Mouse (Mus musculus) intestine, embryonic 15.5 days (tissue): Measurements from ENCODE around the gene Tstd1. TPM values are rescaled to one million over a fixed set of nuclear protein-coding genes. Genes with fewer than 3 reads are reported as not detected.

Experiments
- ATAC-seq: fragments of 200-750 bp; cut with Nextera tagmentation; 2 replicates; pipeline ENCODE4 v1.8.0; 2017; ENCODE audit warnings: moderate TSS enrichment, moderate library complexity
- H3K27ac ChIP-seq: fragments of 300-500 bp; sonication (generic); 2 replicates; pipeline ENCODE4 v1.5.1; 2015; ENCODE audit warnings: mild to moderate bottlenecking, inconsistent platforms
- H3K27me3 ChIP-seq: fragments of 300-500 bp; sonication (generic); replicated peaks from 2 replicates; pipeline ENCODE4 v1.6.1; 2015; ENCODE audit warnings: inconsistent platforms
- H3K36me3 ChIP-seq: fragments of 300-500 bp; sonication (generic); 2 replicates; pipeline ENCODE4 v1.6.1; 2015; ENCODE audit warnings: inconsistent platforms
- H3K4me1 ChIP-seq: fragments of 300-500 bp; sonication (generic); replicated peaks from 2 replicates; pipeline ENCODE4 v1.6.1; 2015; ENCODE audit warnings: inconsistent platforms
- H3K4me2 ChIP-seq: fragments of 300-500 bp; sonication (generic); replicated peaks from 2 replicates; pipeline ENCODE4 v1.6.1; 2015; ENCODE audit warnings: mild to moderate bottlenecking, inconsistent platforms
- H3K4me3 ChIP-seq: fragments of 300-500 bp; sonication (generic); replicated peaks from 2 replicates; pipeline ENCODE4 v1.5.1; 2015; ENCODE audit warnings: inconsistent platforms
- H3K9ac ChIP-seq: fragments of 300-500 bp; sonication (generic); 2 replicates; pipeline ENCODE4 v1.6.1; 2015; ENCODE audit warnings: inconsistent platforms
- H3K9me3 ChIP-seq: fragments of 300-500 bp; sonication (generic); 2 replicates; pipeline ENCODE4 v1.6.1; 2016; ENCODE audit warnings: inconsistent platforms
- WGBS: fragments of 180-500 bp; shearing (Covaris S2); methylation state at CpG from one replicate; pipeline ENCODE4 v1.1.7; 2015; 5-methylcytosine and 5-hydroxymethylcytosine counted together
- polyA plus RNA-seq: library from polyadenylated mRNA; unstranded; fragments of >200 nt; fragmentation: Nextera tagmentation; extraction: Ambion mirVana; gene quantifications from 2 replicates; pipeline ENCODE4 v1.2.1, GENCODE M21; 2015

Tstd1 gene
- polyA plus RNA-seq, 1 experiment from 2014 or later, result 3.8 TPM

DNA sequence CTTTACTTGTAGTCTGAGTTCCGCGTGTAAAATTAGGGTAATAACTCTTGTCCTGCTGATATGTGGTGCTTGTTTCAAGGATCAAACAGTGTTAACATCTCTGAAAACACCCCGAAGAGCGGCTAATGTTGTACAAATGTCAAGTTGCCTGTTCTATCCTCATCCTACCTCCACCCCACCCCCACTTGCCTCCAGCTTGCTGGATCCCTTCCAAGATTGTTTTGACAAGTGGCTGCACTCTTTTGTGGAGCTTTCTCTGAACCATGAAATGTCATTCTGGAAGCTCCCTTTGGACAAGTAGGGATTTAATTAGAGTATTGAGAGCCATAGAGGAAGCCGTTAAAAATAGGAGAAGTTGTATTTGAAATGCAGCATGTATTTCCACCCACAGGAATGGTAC is 41.1 kb downstream of the Tstd1 start:
- ATAC-seq, result no peak
- H3K27ac ChIP-seq, result no peak overlapping the region
- WGBS, result 54% methylated on average over 5 of the region's 5 CpGs

DNA sequence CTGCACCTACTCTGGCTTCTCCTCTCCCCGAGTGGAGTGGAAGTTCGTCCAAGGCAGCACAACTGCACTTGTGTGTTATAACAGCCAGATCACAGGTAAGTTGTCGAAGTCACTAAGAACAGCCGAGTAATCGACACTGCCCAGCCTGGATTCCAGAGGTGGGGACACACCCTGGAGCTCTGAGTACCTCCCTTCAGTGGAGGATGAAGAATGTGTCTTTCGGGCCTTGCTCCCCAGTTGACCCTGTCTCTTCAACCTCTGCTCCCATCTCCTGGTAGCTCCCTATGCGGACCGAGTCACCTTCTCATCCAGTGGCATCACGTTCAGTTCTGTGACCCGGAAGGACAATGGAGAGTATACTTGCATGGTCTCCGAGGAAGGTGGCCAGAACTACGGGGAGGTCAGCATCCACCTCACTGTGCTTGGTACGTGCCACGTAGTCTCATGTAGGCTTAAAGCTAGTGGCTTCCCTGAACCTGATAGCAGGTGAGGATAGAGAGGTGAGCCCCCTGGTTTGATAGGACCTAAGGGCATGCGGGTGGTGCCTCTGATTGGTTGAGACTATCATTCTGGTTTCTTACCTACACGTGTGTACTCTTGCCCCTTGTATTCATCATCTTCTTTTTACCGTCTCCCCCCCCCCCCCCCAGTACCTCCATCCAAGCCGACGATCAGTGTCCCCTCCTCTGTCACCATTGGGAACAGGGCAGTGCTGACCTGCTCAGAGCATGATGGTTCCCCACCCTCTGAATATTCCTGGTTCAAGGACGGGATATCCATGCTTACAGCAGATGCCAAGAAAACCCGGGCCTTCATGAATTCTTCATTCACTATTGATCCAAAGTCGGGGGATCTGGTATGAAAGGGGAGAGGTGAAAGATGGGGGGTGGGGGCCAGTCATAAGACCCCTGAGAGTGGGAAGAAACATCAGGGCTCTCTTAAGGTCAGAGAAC is 42.2 kb downstream of the Tstd1 start:
- no peak overlapping the region for H3K4me2 ChIP-seq
- no peak overlapping the region for H3K27ac ChIP-seq
- no peaks in the 10 kb centered on the region for H3K9me3 ChIP-seq
- no peak overlapping the region for H3K4me3 ChIP-seq
- peaks cover 9% of the 10 kb centered on the region for H3K36me3 ChIP-seq
- 90% methylated on average over 22 of the region's 22 CpGs for WGBS
- no peak overlapping the region for H3K9ac ChIP-seq
- no peak for ATAC-seq
- H3K4me1 ChIP-seq, result 0 out of 2 replicates have a peak, but pooled peaks cover 4% of the 10 kb centered on the region
- no peaks in the 10 kb centered on the region for H3K27me3 ChIP-seq

More for the DNA sequence above, 41.1 kb downstream of the Tstd1 start:
- H3K4me2 ChIP-seq, result no peak overlapping the region
- no peaks in the 10 kb centered on the region for H3K27me3 ChIP-seq
- H3K9ac ChIP-seq, result no peak overlapping the region
- no peaks in the 10 kb centered on the region for H3K9me3 ChIP-seq
- H3K4me1 ChIP-seq, result 0 out of 2 replicates have a peak, but pooled peaks cover 4% of the 10 kb centered on the region
- peaks cover 9% of the 10 kb centered on the region for H3K36me3 ChIP-seq
- H3K4me3 ChIP-seq, result no peak overlapping the region

DNA sequence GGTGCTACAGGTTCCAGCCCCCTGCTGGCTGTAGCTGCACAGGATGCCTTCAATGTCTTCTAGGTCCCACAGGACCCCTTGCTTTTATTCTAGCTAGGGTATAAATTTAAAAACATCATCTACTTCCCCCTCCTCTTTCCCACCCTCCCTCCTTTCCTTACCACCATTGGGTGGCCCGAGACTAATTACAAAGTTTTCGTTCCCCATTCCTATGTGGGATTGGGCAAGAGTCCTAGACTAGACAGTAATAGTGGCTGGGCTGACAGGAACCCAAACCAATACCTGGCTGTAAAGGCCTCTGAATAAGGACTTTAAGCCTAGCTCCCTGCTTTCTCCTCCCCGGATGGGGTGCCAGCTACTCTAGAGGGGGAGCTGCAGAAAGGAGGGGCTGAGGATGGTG is 44.5 kb downstream of the Tstd1 start:
- Histone ChIP-seq H3K27me3 (no peaks in the 10 kb centered on the region), H3K4me1 (0 out of 2 replicates have a peak, but pooled peaks cover 4% of the 10 kb centered on the region), H3K36me3 (peaks cover 9% of the 10 kb centered on the region), H3K4me3 (no peak overlapping the region), H3K27ac (no peak overlapping the region), H3K9me3 (no peaks in the 10 kb centered on the region), H3K4me2 (no peak overlapping the region), H3K9ac (no peak overlapping the region)
- WGBS, result 93% methylated on average over 3 of the region's 3 CpGs
- no peak for ATAC-seq

DNA sequence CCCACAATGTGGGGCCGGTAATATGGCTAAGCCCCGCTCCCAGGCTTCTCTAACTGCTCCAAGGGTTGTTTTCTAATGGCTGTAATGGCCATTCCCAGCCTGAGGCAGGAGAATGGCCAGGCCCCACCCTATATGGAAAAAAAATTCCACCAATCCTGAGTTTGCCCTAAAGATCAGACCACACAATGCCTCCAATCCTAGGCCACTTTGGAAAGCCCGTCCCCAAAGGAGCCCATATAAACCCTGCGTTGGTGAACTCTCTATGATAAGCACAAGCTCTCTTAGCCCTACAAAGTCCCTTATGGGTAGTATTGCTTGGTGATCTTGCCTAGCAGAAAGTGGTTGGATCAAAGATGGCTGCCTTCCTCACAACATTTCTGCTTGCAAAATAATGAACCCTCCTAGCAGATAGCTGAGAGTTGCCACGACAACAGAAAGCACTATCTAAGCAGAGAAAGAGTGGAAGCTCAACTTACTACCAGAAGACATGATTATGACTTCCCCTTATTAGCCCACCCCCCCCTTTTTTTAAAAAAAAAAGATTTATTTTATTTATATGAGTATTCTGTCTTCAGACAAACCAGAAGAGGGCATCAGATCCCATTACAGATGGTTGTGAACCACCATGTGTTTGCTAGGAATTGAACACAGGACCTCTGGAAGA is 47.2 kb downstream of the Tstd1 start:
- no peaks in the 10 kb centered on the region for H3K9me3 ChIP-seq
- H3K27me3 ChIP-seq, result no peaks in the 10 kb centered on the region
- no peak overlapping the region for H3K27ac ChIP-seq
- ATAC-seq, result no peak
- H3K4me2 ChIP-seq, result no peak overlapping the region
- H3K9ac ChIP-seq, result no peak overlapping the region
- 94% methylated on average over 5 of the region's 5 CpGs for WGBS
- H3K4me1 ChIP-seq, result peaks cover 4% of the 10 kb centered on the region; the same call in 1 of the 2 replicates
- H3K36me3 ChIP-seq, result peaks cover 9% of the 10 kb centered on the region
- H3K4me3 ChIP-seq, result no peak overlapping the region

- WGBS, result 84% methylated on average over 4 of the region's 4 CpGs
- Histone ChIP-seq H3K27me3 (no peaks in the 10 kb centered on the region), H3K4me1 (peaks cover 4% of the 10 kb centered on the region; the same call in 1 of the 2 replicates), H3K9ac (no peak overlapping the region), H3K4me3 (no peak overlapping the region), H3K36me3 (peaks cover 7% of the 10 kb centered on the region), H3K27ac (no peak overlapping the region), H3K4me2 (no peak overlapping the region), H3K9me3 (no peaks in the 10 kb centered on the region)
- no peak for ATAC-seq
Measured at GRCm38 (mm10) chr1:171466565-171466964, 47.9 kb downstream of the Tstd1 start.

- Histone ChIP-seq H3K4me1 (no peaks in the 10 kb centered on the region; the same call in 1 of the 2 replicates), H3K27me3 (no peaks in the 10 kb centered on the region), H3K9ac (no peak overlapping the region), H3K9me3 (no peaks in the 10 kb centered on the region), H3K4me3 (no peak overlapping the region), H3K4me2 (no peak overlapping the region), H3K36me3 (no peaks in the 10 kb centered on the region), H3K27ac (no peak overlapping the region)
- 65% methylated on average over 3 of the region's 3 CpGs for WGBS
- no peak for ATAC-seq
Measured at GRCm38 (mm10) chr1:171469678-171470077, 51.0 kb downstream of the Tstd1 start.

Other genes with a start within 250 kb of the Tstd1 start
- gene Pcp4l1, start 222.6 kb upstream of the Tstd1 start, polyA plus RNA-seq, result 16.4 and 18.5 TPM in 2 replicates
- gene Nr1i3, start 204.9 kb upstream of the Tstd1 start, polyA plus RNA-seq, result 9.2 and 10.5 TPM in 2 replicates
- gene Tomm40l, start 196.4 kb upstream of the Tstd1 start, polyA plus RNA-seq, result 31.4 and 32.0 TPM in 2 replicates
- 84.7 and 123 TPM in 2 replicates for gene Apoa2, start 193.8 kb upstream of the Tstd1 start, polyA plus RNA-seq
- gene Fcer1g, start 184.5 kb upstream of the Tstd1 start, polyA plus RNA-seq, result 51.5 and 54.5 TPM in 2 replicates
- 6.3 and 6.8 TPM in 2 replicates for gene Adamts4, start 168.5 kb upstream of the Tstd1 start, polyA plus RNA-seq
- 304 and 326 TPM in 2 replicates for gene Ndufs2, start 167.5 kb upstream of the Tstd1 start, polyA plus RNA-seq
- gene B4galt3, start 148.5 kb upstream of the Tstd1 start, polyA plus RNA-seq, result 54.2 and 54.5 TPM in 2 replicates
- 38.7 and 40.9 TPM in 2 replicates for gene Ppox, start 137.7 kb upstream of the Tstd1 start, polyA plus RNA-seq
- 56.0 and 57.2 TPM in 2 replicates for gene Usp21, start 130.9 kb upstream of the Tstd1 start, polyA plus RNA-seq
- 103 and 108 TPM in 2 replicates for gene Ufc1, start 123.8 kb upstream of the Tstd1 start, polyA plus RNA-seq
- gene Dedd, start 89.7 kb upstream of the Tstd1 start, polyA plus RNA-seq, result 40.6 and 44.5 TPM in 2 replicates
- gene Nit1, start 73.2 kb upstream of the Tstd1 start, polyA plus RNA-seq, result 43.3 and 47.6 TPM in 2 replicates
- 96.9 and 104 TPM in 2 replicates for gene Pfdn2, start 73.2 kb upstream of the Tstd1 start, polyA plus RNA-seq
- 0.94 and 1.0 TPM in 2 replicates for gene Klhdc9, start 58.1 kb upstream of the Tstd1 start, polyA plus RNA-seq
- 3.7 and 3.8 TPM in 2 replicates for gene Nectin4, start 48.8 kb upstream of the Tstd1 start, polyA plus RNA-seq
- 2.2 and 2.4 TPM in 2 replicates for gene Arhgap30, start 29.9 kb upstream of the Tstd1 start, polyA plus RNA-seq
- gene Usf1, start 7.6 kb upstream of the Tstd1 start, polyA plus RNA-seq, result 62.1 and 62.5 TPM in 2 replicates
- gene F11r, start 18.7 kb downstream of the Tstd1 start, polyA plus RNA-seq, result 88.1 and 100 TPM in 2 replicates
- 12.0 and 12.2 TPM in 2 replicates for gene Alyref2, start 84.6 kb downstream of the Tstd1 start, polyA plus RNA-seq
- 0.15 TPM in 1 of 2 replicates, not detected in the other for gene Itln1, start 116.4 kb downstream of the Tstd1 start, polyA plus RNA-seq
- gene Cd244a, start 140.3 kb downstream of the Tstd1 start, polyA plus RNA-seq, result 0.48 and 0.88 TPM in 2 replicates
- 0.53 and 0.60 TPM in 2 replicates for gene Ly9, start 188.5 kb downstream of the Tstd1 start, polyA plus RNA-seq
- gene Slamf7, start 234.2 kb downstream of the Tstd1 start, polyA plus RNA-seq, result 0.26 and 0.57 TPM in 2 replicates